Mouse (Mus musculus) ZHBTc4 (cell line): ENCODE measurements at regions not wholly inside any gene's neighbourhood (a gene's known extent, or its start where the extent isn't known, plus 50 kb on each side); places are given as distances from the start of the nearest gene placed in this dataset.
A peak's percentile ranks its signal among the peaks of the same experiment; 100 is the strongest.
"Not testable (repeated sequence)": the region's sequence is repeated elsewhere in the genome, so short reads cannot be mapped to it uniquely, and the experiment has no call there.

ENCODE experiments used
- DNase-seq: peaks from one replicate; pipeline ENCODE4 v3.0.0-alpha.2; 2011; ENCODE audit warnings: low read depth, low spot score

- no peak for DNase-seq
Observed at GRCm38 (mm10) chr5:102123285-102123684, 53.6 kb upstream of the Wdfy3 start.

GRCm38 (mm10) chr5:102126737-102127136 is 57.0 kb upstream of the Wdfy3 start:
- DNase-seq: peak; percentile 72

GRCm38 (mm10) chr5:102147991-102148390 is 78.3 kb upstream of the Wdfy3 start:
- DNase-seq: peak; percentile 51

GRCm38 (mm10) chr5:102149481-102150129 is 79.9 kb upstream of the Wdfy3 start:
- peak; percentile 87 for DNase-seq

- peak; percentile 79 for DNase-seq
Observed at GRCm38 (mm10) chr5:102159621-102160020, 89.9 kb upstream of the Wdfy3 start.

GRCm38 (mm10) chr5:102167981-102168380 is 98.3 kb upstream of the Wdfy3 start:
- no peak for DNase-seq

- DNase-seq: no peak
Observed at GRCm38 (mm10) chr5:102171808-102172207, 102.1 kb upstream of the Wdfy3 start.

GRCm38 (mm10) chr5:102180250-102180649 is 110.5 kb upstream of the Wdfy3 start:
- no peak for DNase-seq

GRCm38 (mm10) chr5:102188951-102189350 is 119.2 kb upstream of the Wdfy3 start:
- DNase-seq: not testable (repeated sequence)

- DNase-seq: no peak
Observed at GRCm38 (mm10) chr5:102206456-102206855, 136.7 kb upstream of the Wdfy3 start.

GRCm38 (mm10) chr5:102206953-102207352 is 137.2 kb upstream of the Wdfy3 start:
- DNase-seq: peak; percentile 91

- peak; percentile 83 for DNase-seq
Observed at GRCm38 (mm10) chr5:102213145-102213544, 143.4 kb upstream of the Wdfy3 start.

GRCm38 (mm10) chr5:102227131-102227530 is 157.4 kb upstream of the Wdfy3 start:
- no peak for DNase-seq

GRCm38 (mm10) chr5:102242614-102243013 is 172.9 kb upstream of the Wdfy3 start:
- DNase-seq: no peak

- no peak for DNase-seq
Observed at GRCm38 (mm10) chr5:102244706-102245105, 175.0 kb upstream of the Wdfy3 start.

GRCm38 (mm10) chr5:102248747-102249146 is 179.0 kb upstream of the Wdfy3 start:
- DNase-seq: no peak

- no peak for DNase-seq
Observed at GRCm38 (mm10) chr5:102251076-102251475, 181.4 kb upstream of the Wdfy3 start.

- peak; percentile 5 for DNase-seq
Observed at GRCm38 (mm10) chr5:102253786-102254185, 184.1 kb upstream of the Wdfy3 start.

- no peak for DNase-seq
Observed at GRCm38 (mm10) chr5:102257104-102257503, 187.4 kb upstream of the Wdfy3 start.

- DNase-seq: no peak
Observed at GRCm38 (mm10) chr5:102261621-102262020, 191.9 kb upstream of the Wdfy3 start.

GRCm38 (mm10) chr5:102266451-102266850 is 196.7 kb upstream of the Wdfy3 start:
- DNase-seq: no peak

- DNase-seq: no peak
Observed at GRCm38 (mm10) chr5:102267150-102267549, 197.4 kb upstream of the Wdfy3 start.

- DNase-seq: no peak
Observed at GRCm38 (mm10) chr5:102269204-102269603, 199.5 kb upstream of the Wdfy3 start.

GRCm38 (mm10) chr5:102275621-102276020 is 205.6 kb upstream of the Arhgap24 start:
- DNase-seq: no peak
